Mouse (Mus musculus) liver, embryonic 11.5 days (tissue): Measurements from ENCODE around the gene Kmt5c. TPM values are rescaled to one million over a fixed set of nuclear protein-coding genes. Genes with fewer than 3 reads are reported as not detected.

Experiments used
- ATAC-seq: fragments of 200-750 bp; cut with Nextera tagmentation; replicated peaks from 2 replicates; pipeline ENCODE4 v1.8.0; 2017; ENCODE audit warnings: moderate number of reproducible peaks, mild to moderate bottlenecking, moderate TSS enrichment, moderate library complexity; ENCODE audit not compliant: low FRiP score
- DNase-seq: peaks from one replicate; pipeline ENCODE4 v3.0.0-alpha.2; 2017; ENCODE audit warnings: low spot score
- H3K27ac ChIP-seq: fragments of 300-500 bp; sonication (generic); 2 replicates; pipeline ENCODE4 v1.5.1; 2014; ENCODE audit warnings: mild to moderate bottlenecking, low read depth, low read length, control low read depth
- H3K27me3 ChIP-seq: fragments of 300-500 bp; sonication (generic); replicated peaks from 2 replicates; pipeline ENCODE4 v1.6.1; 2014; ENCODE audit warnings: low read length, mixed read lengths; ENCODE audit not compliant: control insufficient read depth, insufficient read depth
- H3K36me3 ChIP-seq: fragments of 300-500 bp; sonication (generic); 2 replicates; pipeline ENCODE4 v1.6.1; 2014; ENCODE audit warnings: mild to moderate bottlenecking, low read length, moderate library complexity, mixed read lengths; ENCODE audit not compliant: control insufficient read depth, insufficient read depth
- H3K4me1 ChIP-seq: fragments of 300-500 bp; sonication (generic); replicated peaks from 2 replicates; pipeline ENCODE4 v1.6.1; 2014; ENCODE audit warnings: low read length, mixed read lengths; ENCODE audit not compliant: control insufficient read depth, insufficient read depth
- H3K4me2 ChIP-seq: fragments of 300-500 bp; sonication (generic); 2 replicates; pipeline ENCODE4 v1.6.1; 2014; ENCODE audit warnings: mild to moderate bottlenecking, control low read depth, moderate library complexity
- H3K4me3 ChIP-seq: fragments of 300-500 bp; sonication (generic); 2 replicates; pipeline ENCODE4 v1.5.1; 2014; ENCODE audit warnings: low read depth, low read length, control low read depth
- H3K9ac ChIP-seq: fragments of 300-500 bp; sonication (generic); 2 replicates; pipeline ENCODE4 v1.6.1; 2014; ENCODE audit warnings: low read depth, low read length, control low read depth
- H3K9me3 ChIP-seq: fragments of 300-500 bp; sonication (generic); 2 replicates; pipeline ENCODE4 v1.6.1; 2016; ENCODE audit warnings: low read length, inconsistent platforms, mixed read lengths; ENCODE audit not compliant: control insufficient read depth
- WGBS: fragments of 180-500 bp; shearing (Covaris S2); extraction: QIAGEN DNeasy Blood & Tissue Kit; methylation state at CpG from one replicate; pipeline ENCODE4 v1.1.7; 2014; 5-methylcytosine and 5-hydroxymethylcytosine counted together
- polyA plus RNA-seq: library from polyadenylated mRNA; unstranded; fragments of >200 nt; fragmentation: Nextera tagmentation; extraction: Ambion mirVana; gene quantifications from 2 replicates; pipeline ENCODE4 v1.2.1, GENCODE M21; 2014

The Kmt5c gene
- polyA plus RNA-seq, 1 experiment from 2014 or later, result 97.1 TPM

DNA sequence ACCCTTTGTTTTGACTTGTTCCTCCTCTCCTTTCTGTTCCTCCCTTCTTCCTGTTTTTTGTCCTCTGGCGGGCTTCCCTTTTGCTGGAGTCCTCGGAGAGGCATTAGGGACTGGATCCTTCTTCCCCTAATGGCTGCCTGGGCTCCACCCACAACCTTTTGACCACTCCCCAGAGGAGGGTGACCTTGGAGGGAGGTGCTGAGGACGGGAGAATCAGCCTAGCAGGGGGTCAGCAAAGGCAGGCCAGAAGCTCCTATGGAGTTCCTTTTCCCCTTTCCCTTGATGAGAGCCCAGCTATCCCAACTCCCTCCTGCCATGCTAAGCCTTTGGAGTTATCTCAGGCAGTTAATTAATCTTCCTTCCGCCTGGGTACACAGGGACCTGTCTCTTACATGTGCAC is 1.2 kb downstream of the Kmt5c start:
- peak; percentile 55 for ATAC-seq
- 8% methylated on average over 4 of the region's 4 CpGs for WGBS
- no peaks in the 10 kb centered on the region for H3K9me3 ChIP-seq
- DNase-seq, result peak; percentile 75
- peak overlapping the region; percentile 97 for H3K9ac ChIP-seq
- H3K4me2 ChIP-seq, result peak overlapping the region; percentile 81
- H3K27me3 ChIP-seq, result no peaks in the 10 kb centered on the region
- peaks cover 20% of the 10 kb centered on the region for H3K36me3 ChIP-seq
- H3K4me3 ChIP-seq, result peak overlapping the region; percentile 86
- H3K4me1 ChIP-seq, result peaks cover 47% of the 10 kb centered on the region
- H3K27ac ChIP-seq, result peak overlapping the region; percentile 92

DNA sequence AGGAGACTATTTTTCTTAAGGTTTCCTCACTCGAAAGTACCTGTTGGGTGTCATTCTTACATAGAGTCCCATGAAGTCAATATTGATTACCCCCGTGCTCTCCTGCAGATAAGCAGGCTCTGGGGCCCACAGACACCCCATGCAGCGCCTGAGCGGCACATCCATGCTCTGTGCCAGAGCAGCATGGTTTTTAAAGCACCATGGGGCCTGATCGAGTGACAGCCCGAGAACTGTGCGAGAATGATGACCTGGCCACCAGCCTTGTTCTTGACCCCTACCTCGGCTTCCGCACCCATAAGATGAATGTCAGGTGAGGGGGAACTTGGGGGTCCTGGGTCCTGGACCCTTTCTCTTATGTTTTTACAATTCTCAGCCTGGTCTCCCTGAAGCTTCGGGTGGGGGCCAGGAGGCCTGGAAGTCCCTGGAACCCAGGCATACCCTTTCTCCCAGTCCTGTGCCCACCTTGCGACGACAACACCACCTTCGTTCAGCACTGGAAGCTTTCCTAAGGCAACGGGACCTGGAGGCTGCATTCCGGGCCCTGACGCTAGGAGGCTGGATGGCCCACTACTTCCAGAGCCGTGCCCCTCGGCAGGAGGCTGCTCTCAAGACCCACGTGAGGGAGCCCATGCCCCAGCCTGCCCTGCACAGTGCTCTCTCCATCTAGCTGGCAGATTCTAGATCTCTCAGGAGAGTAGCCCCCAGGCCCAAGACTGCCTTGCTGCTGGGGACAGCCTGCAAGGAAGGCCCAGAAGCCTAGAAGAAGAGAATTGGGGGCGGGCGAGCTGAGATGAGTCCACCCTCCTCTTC is 2.0 kb downstream of the Kmt5c start:
- peak overlapping the region; percentile 81 for H3K4me2 ChIP-seq
- H3K9ac ChIP-seq, result peak overlapping the region; percentile 97
- ATAC-seq (peak; percentile 36), DNase-seq (no peak)
- H3K27ac ChIP-seq, result peak overlapping the region; percentile 92
- no peaks in the 10 kb centered on the region for H3K9me3 ChIP-seq
- 70% methylated on average over 21 of the region's 21 CpGs for WGBS
- peak overlapping the region; percentile 86 for H3K4me3 ChIP-seq
- H3K4me1 ChIP-seq, result peaks cover 54% of the 10 kb centered on the region
- no peaks in the 10 kb centered on the region for H3K27me3 ChIP-seq
- peaks cover 26% of the 10 kb centered on the region for H3K36me3 ChIP-seq

DNA sequence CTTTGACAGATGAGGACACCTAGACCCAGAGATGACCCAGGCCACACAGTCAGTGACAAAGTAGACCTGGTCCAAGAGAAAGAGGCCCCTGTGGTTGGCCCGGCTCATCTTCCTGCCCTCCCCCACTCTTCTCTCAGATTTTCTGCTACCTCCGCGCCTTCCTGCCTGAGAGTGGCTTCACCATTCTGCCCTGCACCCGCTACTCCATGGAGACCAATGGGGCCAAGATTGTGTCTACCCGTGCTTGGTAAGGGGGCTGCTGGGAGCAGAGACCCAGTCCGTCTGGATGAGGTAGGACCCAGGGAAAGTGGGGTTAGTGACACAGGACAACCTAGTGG is 2.5 kb downstream of the Kmt5c start:
- peak overlapping the region; percentile 81 for H3K4me2 ChIP-seq
- H3K4me3 ChIP-seq, result peak overlapping the region; percentile 86
- no peak for ATAC-seq
- DNase-seq, result no peak
- WGBS, result 73% methylated on average over 6 of the region's 6 CpGs
- peaks cover 58% of the 10 kb centered on the region for H3K4me1 ChIP-seq
- H3K9ac ChIP-seq, result peak overlapping the region; percentile 97
- H3K27me3 ChIP-seq, result no peaks in the 10 kb centered on the region
- H3K9me3 ChIP-seq, result no peaks in the 10 kb centered on the region
- peak overlapping the region; percentile 92 for H3K27ac ChIP-seq
- H3K36me3 ChIP-seq, result peaks cover 29% of the 10 kb centered on the region

DNA sequence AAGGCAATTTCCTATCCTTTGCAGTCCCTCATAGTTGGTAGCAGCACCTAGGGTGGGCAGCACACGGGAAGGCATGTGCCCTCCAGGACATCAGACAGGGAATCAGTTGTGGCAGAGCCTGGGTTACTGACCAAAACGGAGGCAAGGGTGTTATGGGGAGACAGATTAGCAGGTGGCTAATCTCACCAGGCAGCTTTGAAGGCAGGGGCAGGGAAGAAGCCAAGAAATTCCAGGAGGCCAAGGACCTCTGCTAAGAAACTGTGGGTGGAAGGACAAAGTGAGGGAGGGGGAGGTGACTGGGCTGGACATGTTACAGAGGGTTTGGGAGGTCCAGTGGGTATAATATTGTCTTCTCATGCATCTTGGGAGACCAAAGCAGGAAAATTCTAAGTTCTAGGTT is 3.4 kb downstream of the Kmt5c start:
- H3K4me2 ChIP-seq, result peak overlapping the region; percentile 81
- no peaks in the 10 kb centered on the region for H3K9me3 ChIP-seq
- H3K9ac ChIP-seq, result peak overlapping the region; percentile 97
- H3K27ac ChIP-seq, result peak overlapping the region; percentile 92
- ATAC-seq (no peak), DNase-seq (no peak)
- no peaks in the 10 kb centered on the region for H3K27me3 ChIP-seq
- peaks cover 29% of the 10 kb centered on the region for H3K36me3 ChIP-seq
- peaks cover 66% of the 10 kb centered on the region for H3K4me1 ChIP-seq
- H3K4me3 ChIP-seq, result peak overlapping the region; percentile 86
- 34% methylated on average over 2 of the region's 2 CpGs for WGBS

DNA sequence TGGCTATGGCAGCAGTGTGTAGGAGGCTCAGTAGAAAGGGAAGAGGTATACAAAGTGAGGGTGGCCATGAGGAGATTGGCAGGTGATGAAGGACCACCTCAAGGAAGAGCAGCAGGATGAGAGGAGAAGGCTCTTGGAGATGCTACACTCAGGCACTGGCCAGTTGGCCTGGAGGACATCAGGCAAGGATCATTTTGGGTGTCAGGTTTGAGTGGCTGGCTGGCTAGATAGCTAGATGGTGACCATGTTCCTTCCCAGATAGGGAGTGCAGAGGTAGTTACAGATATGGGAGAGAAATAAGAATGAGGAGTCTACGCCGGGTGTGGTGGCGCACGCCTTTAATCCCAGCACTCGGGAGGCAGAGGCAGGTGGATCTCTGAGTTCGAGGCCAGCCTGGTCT is 5.0 kb downstream of the Kmt5c start:
- ATAC-seq (no peak), DNase-seq (no peak)
- Histone ChIP-seq H3K9me3 (no peaks in the 10 kb centered on the region), H3K27me3 (no peaks in the 10 kb centered on the region), H3K4me1 (peaks cover 72% of the 10 kb centered on the region), H3K4me2 (peak overlapping the region; percentile 29; the same call in 1 of the 2 replicates), H3K9ac (peak overlapping the region; percentile 97; the same call in 1 of the 2 replicates), H3K4me3 (peak overlapping the region; percentile 17; the same call in 1 of the 2 replicates), H3K36me3 (peaks cover 32% of the 10 kb centered on the region), H3K27ac (peak overlapping the region; percentile 92)
- WGBS, result 68% methylated on average over 5 of the region's 6 CpGs

DNA sequence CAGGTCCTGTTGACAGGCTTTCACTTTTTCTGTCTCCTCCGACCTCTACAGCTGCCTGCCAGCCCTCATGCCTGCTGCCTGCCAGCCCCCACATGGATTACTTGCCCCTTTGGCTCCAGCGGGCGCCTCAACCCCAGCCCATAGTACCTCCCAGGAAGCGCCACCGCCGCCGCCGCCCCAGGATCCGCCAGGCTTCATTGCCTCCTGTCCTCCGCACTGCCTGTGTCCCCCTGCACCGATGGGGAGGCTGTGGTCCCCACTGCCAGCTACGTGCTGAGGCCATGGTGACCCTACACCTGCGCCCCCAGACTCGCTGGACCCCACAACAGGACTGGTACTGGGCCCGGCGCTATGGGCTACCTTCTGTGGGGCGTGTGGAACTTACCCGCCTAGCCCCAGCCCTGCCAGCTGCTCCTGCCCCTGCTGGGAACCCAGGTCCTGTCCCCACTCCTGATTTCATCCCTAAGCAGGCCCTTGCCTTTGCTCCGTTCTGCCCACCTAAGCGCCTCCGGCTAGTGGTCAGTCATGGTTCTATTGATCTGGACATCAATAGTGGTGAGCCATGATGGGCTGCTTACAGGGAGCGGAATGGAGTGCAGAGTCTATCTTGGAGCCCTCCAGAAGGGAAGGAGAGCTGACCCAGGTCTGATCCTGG is 6.5 kb downstream of the Kmt5c start:
- ATAC-seq (no peak), DNase-seq (no peak)
- peak overlapping the region; percentile 24; the same call in 1 of the 2 replicates for H3K4me3 ChIP-seq
- peak overlapping the region; percentile 59 for H3K4me2 ChIP-seq
- H3K4me1 ChIP-seq, result peaks cover 75% of the 10 kb centered on the region
- peak overlapping the region; percentile 50 for H3K9ac ChIP-seq
- H3K36me3 ChIP-seq, result peaks cover 32% of the 10 kb centered on the region
- 84% methylated on average over 22 of the region's 22 CpGs for WGBS
- peak overlapping the region; percentile 93 for H3K27ac ChIP-seq
- no peaks in the 10 kb centered on the region for H3K9me3 ChIP-seq
- H3K27me3 ChIP-seq, result no peaks in the 10 kb centered on the region

DNA sequence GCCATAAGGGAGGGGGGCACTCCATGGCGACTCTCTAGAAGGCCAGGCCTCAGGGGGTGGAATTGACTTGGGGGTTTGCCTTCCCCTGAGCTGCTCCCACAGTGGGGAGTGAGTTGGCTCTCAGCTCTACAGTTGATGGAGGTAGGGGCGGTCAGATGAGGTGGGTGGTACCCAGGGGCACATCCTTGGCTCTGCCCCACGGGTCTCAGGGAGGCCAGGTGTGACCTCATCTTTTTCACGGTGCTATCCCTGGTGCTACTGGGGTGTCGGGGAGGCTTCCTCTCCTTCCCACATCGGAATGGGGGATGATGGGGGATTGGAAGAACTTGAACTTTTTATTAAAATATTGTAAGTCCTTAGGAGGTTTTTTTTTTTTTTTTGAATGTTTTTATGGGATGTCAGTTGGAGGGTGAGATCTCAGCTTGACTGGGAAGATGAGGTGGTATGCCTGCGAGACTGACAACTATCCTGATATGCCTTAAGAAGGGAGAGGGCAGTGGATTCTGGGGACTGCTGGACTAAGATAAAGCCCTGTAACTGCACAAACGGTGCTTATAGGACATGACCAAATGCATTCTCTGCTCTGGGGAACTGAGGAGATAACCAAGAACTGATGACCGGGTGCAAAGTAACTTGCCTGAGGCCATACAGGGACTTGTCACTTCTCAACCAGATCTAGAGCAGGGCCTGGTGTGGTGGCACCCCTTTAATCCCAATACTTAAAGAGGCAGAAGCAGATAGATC is 7.4 kb downstream of the Kmt5c start:
- peak overlapping the region; percentile 54 for H3K9ac ChIP-seq
- H3K4me1 ChIP-seq, result peaks cover 72% of the 10 kb centered on the region
- H3K4me2 ChIP-seq, result peak overlapping the region; percentile 59
- peak overlapping the region; percentile 24 for H3K4me3 ChIP-seq
- H3K27ac ChIP-seq, result peak overlapping the region; percentile 93
- DNase-seq (no peak), ATAC-seq (peak; percentile 76)
- peaks cover 32% of the 10 kb centered on the region for H3K36me3 ChIP-seq
- no peaks in the 10 kb centered on the region for H3K27me3 ChIP-seq
- H3K9me3 ChIP-seq, result no peaks in the 10 kb centered on the region
- WGBS, result 45% methylated on average over 9 of the region's 9 CpGs

DNA sequence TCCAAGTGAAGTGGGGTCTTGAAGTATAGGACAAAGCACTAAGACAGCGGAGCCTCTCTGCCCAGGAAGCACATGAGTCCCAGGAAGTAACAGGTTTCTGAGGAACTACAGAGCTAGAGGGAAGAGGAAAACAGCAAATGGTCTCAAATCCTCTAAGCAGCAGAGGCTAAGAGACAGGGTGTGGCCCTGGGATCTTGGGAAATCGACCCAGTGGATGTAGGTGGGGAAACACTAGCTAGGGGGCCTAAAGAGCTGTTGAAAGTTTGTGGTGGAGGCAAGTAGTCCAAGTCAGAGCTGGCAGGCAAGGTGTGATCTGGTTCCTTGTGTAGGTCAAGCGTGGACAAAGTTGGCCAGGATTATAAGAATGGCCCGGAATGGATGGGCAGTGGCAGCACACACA is 8.4 kb downstream of the Kmt5c start:
- H3K4me1 ChIP-seq, result peaks cover 65% of the 10 kb centered on the region
- DNase-seq, result no peak
- H3K9ac ChIP-seq, result peak overlapping the region; percentile 54
- H3K36me3 ChIP-seq, result peaks cover 30% of the 10 kb centered on the region
- WGBS, result 66% methylated on average over 4 of the region's 4 CpGs
- no peaks in the 10 kb centered on the region for H3K27me3 ChIP-seq
- H3K9me3 ChIP-seq, result no peaks in the 10 kb centered on the region
- H3K27ac ChIP-seq, result peak overlapping the region; percentile 93
- H3K4me2 ChIP-seq, result peak overlapping the region; percentile 33
- ATAC-seq, result no peak
- no peak overlapping the region for H3K4me3 ChIP-seq
